Mouse (Mus musculus) hindbrain, embryonic 14.5 days (tissue): Measurements from ENCODE around the gene Trpc3. TPM values are rescaled to one million over a fixed set of nuclear protein-coding genes. Genes with fewer than 3 reads are reported as not detected.

Experiments
- ATAC-seq: fragments of 200-750 bp; cut with Nextera tagmentation; 2 replicates; pipeline ENCODE4 v1.8.0; 2017; ENCODE audit warnings: moderate number of reproducible peaks, mild to moderate bottlenecking, moderate TSS enrichment, moderate library complexity; ENCODE audit not compliant: low FRiP score
- DNase-seq: peaks from one replicate; pipeline ENCODE4 v3.0.0-alpha.2; 2015; ENCODE audit warnings: low spot score
- H3K27ac ChIP-seq: fragments of 300-500 bp; sonication (generic); 2 replicates; pipeline ENCODE4 v1.5.1; 2014; ENCODE audit warnings: mild to moderate bottlenecking, moderate library complexity
- H3K27me3 ChIP-seq: fragments of 300-500 bp; sonication (generic); 2 replicates; pipeline ENCODE4 v1.6.1; 2014; ENCODE audit warnings: mild to moderate bottlenecking, low read length, mixed read lengths; ENCODE audit not compliant: control insufficient read depth, insufficient read depth
- H3K36me3 ChIP-seq: fragments of 300-500 bp; sonication (generic); replicated peaks from 2 replicates; pipeline ENCODE4 v1.6.1; 2014; ENCODE audit not compliant: control insufficient read depth, insufficient read depth
- H3K4me1 ChIP-seq: fragments of 300-500 bp; sonication (generic); replicated peaks from 2 replicates; pipeline ENCODE4 v1.6.1; 2014; ENCODE audit warnings: antibody characterized with exemption, low read length, mixed read lengths; ENCODE audit not compliant: control insufficient read depth, insufficient read depth
- H3K4me2 ChIP-seq: fragments of 300-500 bp; sonication (generic); replicated peaks from 2 replicates; pipeline ENCODE4 v1.6.1; 2014; ENCODE audit warnings: mild to moderate bottlenecking, moderate library complexity
- H3K4me3 ChIP-seq: fragments of 300-500 bp; sonication (generic); replicated peaks from 2 replicates; pipeline ENCODE4 v1.5.1; 2014; ENCODE audit warnings: mild to moderate bottlenecking, low read length
- H3K9ac ChIP-seq: fragments of 300-500 bp; sonication (generic); 2 replicates; pipeline ENCODE4 v1.6.1; 2014
- H3K9me3 ChIP-seq: fragments of 300-500 bp; sonication (generic); 2 replicates; pipeline ENCODE4 v1.6.1; 2016; ENCODE audit warnings: low read length; ENCODE audit not compliant: control insufficient read depth
- WGBS: fragments of 180-500 bp; shearing (Covaris S2); extraction: QIAGEN DNeasy Blood & Tissue Kit; methylation state at CpG from one replicate; pipeline ENCODE4 v1.1.7; 2014; 5-methylcytosine and 5-hydroxymethylcytosine counted together
- polyA plus RNA-seq: library from polyadenylated mRNA; unstranded; fragments of >200 nt; fragmentation: Nextera tagmentation; extraction: Ambion mirVana; gene quantifications from 2 replicates; pipeline ENCODE4 v1.2.1, GENCODE M21; 2014

Gene Trpc3
- 16.3 and 20.0 TPM in 2 replicates for polyA plus RNA-seq

DNA sequence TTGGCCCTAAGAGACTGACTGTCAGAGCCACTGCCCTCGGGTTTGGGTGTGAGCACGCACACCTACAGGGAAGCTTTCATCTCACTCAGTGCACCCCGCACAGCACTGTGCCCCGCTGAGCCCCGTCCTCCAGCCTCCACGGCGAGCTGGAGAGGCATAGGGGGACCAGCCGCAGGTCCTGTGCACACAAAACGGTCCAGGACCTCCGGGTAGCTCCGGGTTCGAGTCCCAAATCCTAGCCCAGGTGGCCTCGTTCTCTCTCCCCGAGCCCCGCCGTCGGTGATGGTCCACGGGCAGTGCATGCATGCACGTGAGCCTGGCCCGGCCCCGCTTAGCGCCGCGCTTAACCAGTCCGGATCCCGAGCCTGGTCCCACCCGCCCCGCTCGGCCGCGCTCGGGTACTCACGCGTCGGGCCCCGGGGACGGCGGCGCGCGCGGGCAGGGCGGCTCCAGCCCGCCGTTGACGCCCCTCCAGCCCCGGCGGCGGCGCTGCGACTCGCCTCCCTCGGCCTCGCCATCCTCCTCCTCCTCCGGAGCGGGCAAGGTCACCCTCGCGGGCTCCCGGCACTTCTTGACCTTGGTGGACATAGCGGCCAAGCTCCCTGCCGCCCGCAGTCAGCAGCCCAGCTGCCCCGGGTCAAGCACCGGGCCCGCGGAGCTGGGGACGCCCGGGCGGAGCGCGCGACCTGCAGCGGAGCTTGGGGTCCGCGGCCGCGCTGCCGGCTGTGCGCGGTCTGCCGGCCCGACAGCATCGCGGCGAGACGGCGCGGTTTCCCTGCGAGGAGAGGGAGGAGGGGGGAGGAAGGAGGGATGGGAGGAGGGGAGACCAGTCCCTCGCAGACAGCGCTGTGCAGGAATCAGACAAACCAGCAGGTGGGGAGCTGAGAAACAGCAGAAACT, at the start of gene Trpc3:
Gene Trpc3 (minus strand): TSS at position 776 of the 900 bp plus-strand sequence.
- under 1% methylated on average over 84 of the region's 91 CpGs for WGBS
- H3K4me3 ChIP-seq, result peak within 1 kb of the TSS; percentile 71
- H3K4me1 ChIP-seq, result peaks cover 10% of the 10 kb centered on the region; the same call in 1 of the 2 replicates
- H3K27ac ChIP-seq, result peak within 1 kb of the TSS; percentile 62; the same call in 1 of the 2 replicates
- no peaks in the 10 kb centered on the region for H3K36me3 ChIP-seq
- peak; percentile 72 for DNase-seq
- H3K9ac ChIP-seq, result peak within 1 kb of the TSS; percentile 80
- ATAC-seq, result peak; percentile 93
- H3K27me3 ChIP-seq, result no peaks in the 10 kb centered on the region; the same call in 1 of the 2 replicates
- no peaks in the 10 kb centered on the region for H3K9me3 ChIP-seq
- H3K4me2 ChIP-seq, result peak within 1 kb of the TSS; percentile 57

DNA sequence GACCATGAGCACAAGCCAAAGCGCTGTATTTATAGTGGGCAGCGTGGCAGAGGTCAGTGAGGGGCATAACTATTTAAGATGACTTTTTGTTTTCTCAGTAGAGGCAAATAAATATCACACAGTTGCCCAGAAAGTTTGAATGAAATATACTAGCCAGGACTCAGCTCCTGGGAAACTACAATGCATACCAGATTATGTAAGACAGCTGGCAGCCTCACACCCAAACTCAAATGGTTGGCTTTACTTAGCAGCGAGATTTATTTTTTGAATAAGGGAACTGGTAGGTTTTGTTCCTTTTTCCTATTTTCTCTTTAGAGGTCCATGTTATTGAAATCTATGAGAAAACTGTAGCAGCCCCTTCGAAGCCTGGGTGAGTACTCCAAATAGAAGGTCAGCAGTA, 48.1 kb upstream of the Trpc3 start:
- ATAC-seq (no peak), DNase-seq (no peak)
- Histone ChIP-seq H3K4me3 (no peak overlapping the region), H3K4me1 (0 out of 2 replicates have a peak, but pooled peaks cover 3% of the 10 kb centered on the region), H3K27ac (no peak overlapping the region), H3K4me2 (no peak overlapping the region), H3K36me3 (no peaks in the 10 kb centered on the region), H3K27me3 (no peaks in the 10 kb centered on the region), H3K9ac (no peak overlapping the region), H3K9me3 (no peaks in the 10 kb centered on the region)
- WGBS, result 82% methylated on average over 4 of the region's 4 CpGs

DNA sequence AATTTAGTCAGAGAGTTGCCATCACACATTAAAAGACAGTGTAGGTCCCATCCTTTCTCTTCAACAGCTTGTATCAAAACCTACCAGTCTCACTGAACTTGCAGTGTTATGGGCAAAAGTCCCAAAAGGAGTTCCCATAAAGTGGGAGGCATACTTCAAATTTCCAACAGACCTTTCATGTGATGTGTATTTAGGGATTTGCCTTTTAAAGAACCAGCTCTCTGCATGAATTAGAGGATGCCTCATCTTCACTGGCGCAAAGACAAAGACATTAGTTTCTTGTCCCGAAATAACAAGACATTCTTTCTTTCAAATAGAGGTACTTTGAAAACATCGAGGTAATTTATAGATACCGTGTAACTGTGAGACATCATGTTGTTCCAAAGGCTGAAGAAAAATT, 43.1 kb upstream of the Trpc3 start:
- Histone ChIP-seq H3K4me1 (0 out of 2 replicates have a peak, but pooled peaks cover 3% of the 10 kb centered on the region), H3K9ac (no peak overlapping the region), H3K27me3 (no peaks in the 10 kb centered on the region), H3K9me3 (no peaks in the 10 kb centered on the region), H3K27ac (no peak overlapping the region), H3K4me2 (no peak overlapping the region), H3K36me3 (no peaks in the 10 kb centered on the region), H3K4me3 (no peak overlapping the region)
- DNase-seq, result no peak
- no peak for ATAC-seq
- WGBS, result 96% methylated on average over 4 of the region's 4 CpGs

DNA sequence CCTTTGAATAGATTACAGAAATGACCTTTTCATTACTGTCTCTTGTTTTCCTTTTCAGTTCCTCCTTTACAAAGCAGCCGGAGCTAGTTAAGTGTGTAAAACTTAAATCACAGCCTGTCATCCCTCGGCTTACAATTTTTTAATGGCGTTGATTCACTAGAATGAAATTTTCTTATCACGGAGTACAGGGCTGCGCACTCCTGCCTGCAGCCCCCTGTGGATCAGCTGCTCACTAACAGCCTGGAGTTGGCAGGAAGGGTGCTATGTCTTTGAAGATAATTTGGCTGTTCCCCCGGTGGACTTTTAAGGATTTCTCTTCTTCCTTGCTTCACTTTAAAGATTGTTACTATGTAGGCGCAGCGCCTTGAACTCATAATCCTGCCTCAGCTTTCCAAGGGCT, 36.6 kb upstream of the Trpc3 start:
- H3K9ac ChIP-seq, result no peak overlapping the region
- no peaks in the 10 kb centered on the region for H3K9me3 ChIP-seq
- no peak overlapping the region for H3K27ac ChIP-seq
- H3K4me1 ChIP-seq, result no peaks in the 10 kb centered on the region
- no peaks in the 10 kb centered on the region for H3K27me3 ChIP-seq
- no peak for ATAC-seq
- no peak overlapping the region for H3K4me3 ChIP-seq
- no peak overlapping the region for H3K4me2 ChIP-seq
- 76% methylated on average over 8 of the region's 8 CpGs for WGBS
- H3K36me3 ChIP-seq, result no peaks in the 10 kb centered on the region
- DNase-seq, result no peak

- H3K9ac ChIP-seq, result no peak overlapping the region
- no peak overlapping the region for H3K4me2 ChIP-seq
- no peaks in the 10 kb centered on the region for H3K4me1 ChIP-seq
- no peaks in the 10 kb centered on the region for H3K36me3 ChIP-seq
- 77% methylated on average over 3 of the region's 3 CpGs for WGBS
- H3K4me3 ChIP-seq, result no peak overlapping the region
- H3K27me3 ChIP-seq, result no peaks in the 10 kb centered on the region
- H3K9me3 ChIP-seq, result no peaks in the 10 kb centered on the region
- no peak for ATAC-seq
- H3K27ac ChIP-seq, result no peak overlapping the region
- no peak for DNase-seq
These were observed 31.9 kb upstream of the Trpc3 start for GRCm38 (mm10) chr3:36721850-36722249.

GRCm38 (mm10) chr3:36709521-36709920, 19.6 kb upstream of the Trpc3 start:
- H3K36me3 ChIP-seq, result no peaks in the 10 kb centered on the region
- H3K4me3 ChIP-seq, result no peak overlapping the region
- no peaks in the 10 kb centered on the region for H3K4me1 ChIP-seq
- no peaks in the 10 kb centered on the region for H3K27me3 ChIP-seq
- H3K4me2 ChIP-seq, result no peak overlapping the region
- no peak overlapping the region for H3K27ac ChIP-seq
- H3K9me3 ChIP-seq, result no peaks in the 10 kb centered on the region
- DNase-seq (no peak), ATAC-seq (no peak)
- 79% methylated on average over 3 of the region's 3 CpGs for WGBS
- no peak overlapping the region for H3K9ac ChIP-seq

DNA sequence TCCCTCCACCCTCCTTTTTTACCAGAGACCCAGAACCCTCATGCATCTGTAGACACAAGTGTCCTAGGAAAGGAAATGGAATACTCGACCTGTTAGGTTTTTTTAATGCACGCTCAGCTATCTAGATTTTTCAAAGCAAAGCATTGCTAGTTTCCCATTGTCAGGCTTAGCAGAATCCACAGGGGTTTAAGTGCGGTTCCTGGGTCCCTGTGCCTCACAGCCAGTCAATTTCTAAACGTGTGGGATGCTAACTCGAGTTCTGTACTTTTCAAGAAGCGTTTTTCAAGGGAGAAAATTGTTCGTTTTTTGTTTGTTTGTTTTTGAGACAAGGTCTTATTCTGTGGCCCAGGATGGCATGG, 304 bp upstream of the Trpc3 start:
- peak overlapping the region; percentile 57 for H3K4me2 ChIP-seq
- no peak; the same call in none of the 2 replicates for ATAC-seq
- no peaks in the 10 kb centered on the region; the same call in 1 of the 2 replicates for H3K27me3 ChIP-seq
- 11% methylated on average over 7 of the region's 7 CpGs for WGBS
- H3K4me1 ChIP-seq, result peaks cover 10% of the 10 kb centered on the region; the same call in 1 of the 2 replicates
- H3K9ac ChIP-seq, result peak overlapping the region; percentile 80
- 0 out of 2 replicates have a peak overlapping the region, but pooled peaks have one; percentile 62 for H3K27ac ChIP-seq
- no peaks in the 10 kb centered on the region for H3K36me3 ChIP-seq
- H3K9me3 ChIP-seq, result no peaks in the 10 kb centered on the region
- DNase-seq, result no peak
- peak overlapping the region; percentile 71 for H3K4me3 ChIP-seq

- H3K9me3 ChIP-seq, result no peaks in the 10 kb centered on the region
- H3K27ac ChIP-seq, result 0 out of 2 replicates have a peak overlapping the region, but pooled peaks have one; percentile 62
- H3K27me3 ChIP-seq, result no peaks in the 10 kb centered on the region; the same call in 1 of the 2 replicates
- peak; percentile 64; the same call in 1 of the 2 replicates for ATAC-seq
- H3K4me1 ChIP-seq, result peaks cover 10% of the 10 kb centered on the region; the same call in 1 of the 2 replicates
- peak overlapping the region; percentile 80 for H3K9ac ChIP-seq
- DNase-seq, result peak; percentile 81
- 3% methylated on average over 21 of the region's 21 CpGs for WGBS
- peak overlapping the region; percentile 71 for H3K4me3 ChIP-seq
- peak overlapping the region; percentile 57 for H3K4me2 ChIP-seq
- H3K36me3 ChIP-seq, result no peaks in the 10 kb centered on the region
These were observed 1.1 kb downstream of the Trpc3 start for GRCm38 (mm10) chr3:36688874-36689273.

DNA sequence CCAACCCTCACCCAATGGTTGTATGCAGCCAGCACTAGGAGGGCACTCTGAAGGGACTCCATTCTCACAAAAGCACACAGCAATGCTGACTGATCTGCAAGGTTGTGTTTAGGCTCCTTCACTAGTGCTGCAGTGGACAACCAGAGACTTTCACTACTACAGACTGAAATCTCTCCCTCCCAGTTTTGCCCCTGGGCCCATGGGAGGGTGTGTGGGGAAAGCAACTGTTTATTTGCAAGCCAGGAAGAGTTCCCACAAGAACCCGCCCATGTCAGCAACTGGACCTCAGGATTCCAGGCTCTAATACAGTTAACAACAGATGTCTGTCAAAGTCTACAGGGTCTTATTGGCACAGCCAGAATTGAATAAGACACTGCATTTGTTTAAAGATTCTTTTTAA, 14.1 kb downstream of the Trpc3 start:
- Histone ChIP-seq H3K27ac (no peak overlapping the region), H3K4me2 (no peak overlapping the region), H3K27me3 (no peaks in the 10 kb centered on the region), H3K9ac (no peak overlapping the region), H3K36me3 (no peaks in the 10 kb centered on the region), H3K4me1 (no peaks in the 10 kb centered on the region), H3K4me3 (no peak overlapping the region), H3K9me3 (no peaks in the 10 kb centered on the region)
- no peak for DNase-seq
- 78% methylated on average over 1 of the region's 1 CpGs for WGBS
- ATAC-seq, result no peak
